Mouse (Mus musculus): ENCODE results near the gene Pim2. TPM values are rescaled to one million over a fixed set of nuclear protein-coding genes. Genes with fewer than 3 reads are reported as not detected.
"Not testable (repeated sequence)": the region's sequence is repeated elsewhere in the genome, so short reads cannot be mapped to it uniquely, and the experiment has no call there.

The Pim2 gene
- total RNA-seq, 2 experiments from 2014 or later: 1.5 to 1.9 TPM

GRCm38 (mm10) chrX:7904441-7904840 lies 26.4 kb downstream of the Pim2 start:
- no peak for DNase-seq (ENCODE audit: low spot score)

GRCm38 (mm10) chrX:7907735-7908134 lies 29.7 kb downstream of the Pim2 start, which contains the start of gene Gm10491:
Gene Gm10491 (minus strand): TSS chrX:7907835.
- no peak for DNase-seq (ENCODE audit: low spot score)

- not testable (repeated sequence) for DNase-seq (ENCODE audit: low spot score)
Measured at GRCm38 (mm10) chrX:7909242-7909641, 31.2 kb downstream of the Pim2 start, which contains the start of gene Gm10490. Gene Gm10490 (plus strand): TSS chrX:7909542.

- no peak for DNase-seq (ENCODE audit: low spot score)
Measured at GRCm38 (mm10) chrX:7910473-7910872, 32.4 kb downstream of the Pim2 start.

GRCm38 (mm10) chrX:7915669-7916068 lies 37.6 kb downstream of the Pim2 start:
- DNase-seq (ENCODE audit: low spot score): not testable (repeated sequence)

- not testable (repeated sequence) for DNase-seq (ENCODE audit: low spot score)
Measured at GRCm38 (mm10) chrX:7917960-7918359, 39.9 kb downstream of the Pim2 start.

- DNase-seq (ENCODE audit: low spot score): no peak
Measured at GRCm38 (mm10) chrX:7919601-7920383, 41.7 kb downstream of the Pim2 start, which contains the start of gene Pcsk1n. Gene Pcsk1n (plus strand): TSS chrX:7919822.

GRCm38 (mm10) chrX:7922032-7922431 lies 44.0 kb downstream of the Pim2 start:
- DNase-seq (ENCODE audit: low spot score): no peak

- no peak for DNase-seq (ENCODE audit: low spot score)
Measured at GRCm38 (mm10) chrX:7926266-7926665, 48.2 kb downstream of the Pim2 start.

- DNase-seq (ENCODE audit: low spot score): no peak
Measured at GRCm38 (mm10) chrX:7927116-7927515, 49.1 kb downstream of the Pim2 start.

GRCm38 (mm10) chrX:7928270-7928790 lies 50.3 kb downstream of the Pim2 start, which contains the start of gene Eras:
Gene Eras (minus strand): TSS chrX:7928607.
- no peak for DNase-seq (ENCODE audit: low spot score)

Other genes with a start within 250 kb of the Pim2 start
- gene Syp, start 239.8 kb upstream of the Pim2 start, total RNA-seq (2021): 1 to 10 TPM; 1.4 to 1.5 TPM
- gene Prickle3, start 221.0 kb upstream of the Pim2 start, total RNA-seq (2021): 10 to 100 TPM; 10.8 to 26.5 TPM
- 10 to 100 TPM; 30.3 to 35.0 TPM for gene Plp2, start 206.9 kb upstream of the Pim2 start, total RNA-seq (2021)
- 10 to 100 TPM; 30.6 to 33.7 TPM for gene Magix, start 197.0 kb upstream of the Pim2 start, total RNA-seq (2021)
- gene Gpkow, start 181.1 kb upstream of the Pim2 start, total RNA-seq (2021): 10 to 100 TPM; 14.3 to 15.0 TPM
- 10 to 100 TPM; 32.4 to 37.1 TPM for gene Wdr45, start 163.9 kb upstream of the Pim2 start, total RNA-seq (2021)
- gene Gm45208, start 156.0 kb upstream of the Pim2 start, total RNA-seq (2021): under 1 TPM in 1 of 2 experiments, not detected in 1; 0.45 TPM
- 1 to 10 TPM; 5.0 to 5.6 TPM for gene Praf2, start 149.8 kb upstream of the Pim2 start, total RNA-seq (2021)
- gene Ccdc120, start 127.4 kb upstream of the Pim2 start, total RNA-seq (2021): under 1 TPM; 0.34 to 0.50 TPM
- gene Tfe3, start 115.7 kb upstream of the Pim2 start, total RNA-seq (2021): 1 to 10 TPM; 7.9 to 9.2 TPM
- 10 to 100 TPM; 16.7 to 19.5 TPM for gene Gripap1, start 88.5 kb upstream of the Pim2 start, total RNA-seq (2021)
- under 1 TPM in 1 of 2 experiments, not detected in 1; 0.12 TPM for gene Kcnd1, start 56.0 kb upstream of the Pim2 start, total RNA-seq (2021)
- 10 to 100 TPM; 14.6 to 17.1 TPM for gene Otud5, start 36.9 kb upstream of the Pim2 start, total RNA-seq (2021)
- 1 to 10 TPM; 7.7 to 9.5 TPM for gene Slc35a2, start 5.8 kb downstream of the Pim2 start, total RNA-seq (2021)
- 10 to 100 TPM; 22.3 to 23.5 TPM for gene Pqbp1, start 21.0 kb downstream of the Pim2 start, total RNA-seq (2021)
- gene Timm17b, start 21.1 kb downstream of the Pim2 start, total RNA-seq (2021): 10 to 100 TPM; 42.7 to 47.6 TPM
- gene Gm10491, start 29.6 kb downstream of the Pim2 start, total RNA-seq (2021): not detected
- not detected for gene Gm10490, start 31.3 kb downstream of the Pim2 start, total RNA-seq (2021)
- gene Pcsk1n, start 41.6 kb downstream of the Pim2 start, total RNA-seq (2021): not detected
- not detected for gene Eras, start 50.3 kb downstream of the Pim2 start, total RNA-seq (2021)
- 1 to 10 TPM; 3.6 to 5.0 TPM for gene Hdac6, start 69.6 kb downstream of the Pim2 start, total RNA-seq (2021)
- gene Gata1, start 99.8 kb downstream of the Pim2 start, total RNA-seq (2021): not detected
- not detected for gene Glod5, start 140.2 kb downstream of the Pim2 start, total RNA-seq (2021)
- 1 to 10 TPM; 4.5 TPM for gene Suv39h1, start 196.5 kb downstream of the Pim2 start, total RNA-seq (2021)
- gene Was, start 212.2 kb downstream of the Pim2 start, total RNA-seq (2021): under 1 TPM; 0.21 to 0.52 TPM

Data from gastrocnemius, adult 18-20 months (tissue).